Mouse (Mus musculus) cortical plate, adult 2 months (tissue): Measurements from ENCODE around the gene Arhgap22. TPM values are rescaled to one million over a fixed set of nuclear protein-coding genes. Genes with fewer than 3 reads are reported as not detected.
A peak's percentile ranks its signal among the peaks of the same experiment; 100 is the strongest.

Source experiments
- H3K27ac ChIP-seq: fragments of 200-500 bp; 2 replicates; pipeline ENCODE4 v1.5.1; 2012; ENCODE audit warnings: low read length, control low read depth, inconsistent platforms; ENCODE audit not compliant: insufficient read depth
- H3K4me1 ChIP-seq: fragments of 200-500 bp; 2 replicates; pipeline ENCODE4 v1.6.1; 2011; ENCODE audit warnings: low read length; ENCODE audit not compliant: control insufficient read depth, insufficient read depth
- H3K4me3 ChIP-seq: fragments of 200-500 bp; 2 replicates; pipeline ENCODE4 v1.5.1; 2011; ENCODE audit warnings: mild to moderate bottlenecking, low read length, control low read depth; ENCODE audit not compliant: insufficient read depth
- CTCF ChIP-seq: fragments of 200-500 bp; IDR thresholded peaks from 2 replicates; pipeline ENCODE4 v1.5.1; 2011; ENCODE audit warnings: mild to moderate bottlenecking, control low read depth, low read length; ENCODE audit not compliant: insufficient read depth; ENCODE audit errors: extremely low read depth
- POLR2A ChIP-seq: fragments of 200-500 bp; IDR thresholded peaks from 2 replicates; pipeline ENCODE4 v1.6.1; 2011; ENCODE audit warnings: mild to moderate bottlenecking, low read length, control low read depth; ENCODE audit not compliant: insufficient read depth; ENCODE audit errors: extremely low read depth
- polyA plus RNA-seq: library from polyadenylated mRNA; depleted of rRNA; stranded (reverse); fragments of >200 nt; gene quantifications from 2 replicates; pipeline ENCODE4 v1.2.3, GENCODE M21; 2012; rRNA removed

Gene Arhgap22
- 9.1 and 10.4 TPM in 2 replicates for polyA plus RNA-seq

- peaks cover 5% of the 10 kb centered on the region for H3K4me1 ChIP-seq
- TF ChIP-seq POLR2A (no peak), CTCF (peak; percentile 94)
- H3K4me3 ChIP-seq = peak within 1 kb of the TSS; percentile 50
- 0 out of 2 replicates have a peak within 1 kb of the TSS, but pooled peaks have one; percentile 14 for H3K27ac ChIP-seq
These were observed at the start of gene Arhgap22 for GRCm38 (mm10) chr14:33213823-33214766. Gene Arhgap22, plus strand, starts transcription at chr14:33214026.

GRCm38 (mm10) chr14:33168750-33169149 lies 45.1 kb upstream of the Arhgap22 start:
- no peak for TF ChIP-seq POLR2A
- H3K27ac ChIP-seq = no peak overlapping the region
- H3K4me1 ChIP-seq = no peaks in the 10 kb centered on the region
- H3K4me3 ChIP-seq = no peak overlapping the region

- H3K4me3 ChIP-seq = no peak overlapping the region
- no peaks in the 10 kb centered on the region for H3K4me1 ChIP-seq
- no peak overlapping the region for H3K27ac ChIP-seq
- TF ChIP-seq POLR2A (no peak), CTCF (no peak)
These were observed 41.9 kb upstream of the Arhgap22 start for GRCm38 (mm10) chr14:33171942-33172341.

GRCm38 (mm10) chr14:33175059-33175821 lies 38.6 kb upstream of the Arhgap22 start:
- Histone ChIP-seq H3K4me1 (no peaks in the 10 kb centered on the region), H3K27ac (no peak overlapping the region), H3K4me3 (no peak overlapping the region)
- TF ChIP-seq CTCF (no peak), POLR2A (no peak)

GRCm38 (mm10) chr14:33180102-33180501 lies 33.7 kb upstream of the Arhgap22 start:
- Histone ChIP-seq H3K27ac (peak overlapping the region; percentile 71; the same call in 1 of the 2 replicates), H3K4me3 (no peak overlapping the region), H3K4me1 (no peaks in the 10 kb centered on the region)
- TF ChIP-seq CTCF = no peak
- no peak for TF ChIP-seq POLR2A

- Histone ChIP-seq H3K4me3 (no peak within 1 kb of the TSS), H3K4me1 (no peaks in the 10 kb centered on the region), H3K27ac (no peak within 1 kb of the TSS)
- TF ChIP-seq POLR2A (no peak), CTCF (no peak)
These were observed 28.6 kb upstream of the Arhgap22 start, which contains the start of gene Wdfy4 for GRCm38 (mm10) chr14:33185068-33185800. Gene Wdfy4, minus strand, starts transcription at chr14:33185508.

GRCm38 (mm10) chr14:33187201-33187600 lies 26.6 kb upstream of the Arhgap22 start:
- TF ChIP-seq POLR2A = no peak
- TF ChIP-seq CTCF = no peak
- H3K27ac ChIP-seq = no peak overlapping the region
- H3K4me3 ChIP-seq = no peak overlapping the region
- H3K4me1 ChIP-seq = no peaks in the 10 kb centered on the region

- no peak overlapping the region for H3K4me3 ChIP-seq
- H3K4me1 ChIP-seq = no peaks in the 10 kb centered on the region
- TF ChIP-seq POLR2A = no peak
- TF ChIP-seq CTCF = no peak
- H3K27ac ChIP-seq = no peak overlapping the region
These were observed 24.6 kb upstream of the Arhgap22 start for GRCm38 (mm10) chr14:33189230-33189629.

- Histone ChIP-seq H3K27ac (no peak overlapping the region), H3K4me3 (no peak overlapping the region), H3K4me1 (no peaks in the 10 kb centered on the region)
- TF ChIP-seq CTCF (no peak), POLR2A (no peak)
These were observed 23.9 kb upstream of the Arhgap22 start for GRCm38 (mm10) chr14:33189849-33190423.
